Mouse (Mus musculus): ENCODE results near the gene Rassf1.

GRCm38 (mm10) chr9:107548820-107549219 lies 2.5 kb upstream of the Rassf1 start:
- no peak for TF ChIP-seq CTCF (IDR thresholded peaks at IDR 0.05; ENCODE audit: insufficient read depth, low read depth, low read length)
- no peak for TF ChIP-seq POLR2A (IDR thresholded peaks at IDR 0.05; ENCODE audit: insufficient read depth, low read depth, low read length)

Data from olfactory bulb, adult 2 months (tissue).